Mouse (Mus musculus) thymus, postnatal 10 days (tissue): ENCODE measurements around the gene Mgrn1.
A peak's percentile ranks its signal among the peaks of the same experiment; 100 is the strongest.

Experiments used
- DNase-seq, 2 experiments: peaks; one replicate each; pipeline ENCODE4 v3.0.0; 2021; ENCODE audit warnings: low spot score in 2 of 2

The Mgrn1 gene

DNA sequence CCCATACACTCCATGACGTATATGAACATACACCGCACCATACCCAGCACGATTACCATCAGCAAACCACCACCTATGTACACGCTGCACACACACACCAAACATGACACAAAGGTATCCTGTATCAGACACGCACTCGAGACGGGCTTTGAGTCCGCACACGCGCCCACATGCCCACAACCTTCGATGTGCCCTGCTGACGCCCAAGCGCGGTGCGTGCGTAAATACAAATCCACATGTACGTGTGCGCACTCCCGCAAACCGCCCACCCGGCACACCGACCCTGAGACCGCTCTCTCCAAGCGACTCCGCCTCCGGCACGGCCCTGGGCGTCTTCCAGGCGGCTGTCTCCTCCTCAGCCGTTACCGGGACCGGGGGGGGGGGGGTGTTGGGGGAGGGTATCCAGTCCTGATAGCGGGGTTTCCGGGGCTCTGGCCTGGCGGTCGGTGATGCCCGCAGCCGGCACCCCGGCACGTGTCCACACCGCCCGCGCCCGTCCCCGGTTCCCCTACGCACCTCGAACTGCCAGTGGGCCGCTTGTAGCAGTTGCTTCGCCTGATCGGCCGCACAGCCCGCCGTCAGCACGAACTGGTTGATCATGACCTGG, 6.8 kb upstream of the Mgrn1 start:
- peak in 1 of 2 experiments; percentile 44 for DNase-seq

DNA sequence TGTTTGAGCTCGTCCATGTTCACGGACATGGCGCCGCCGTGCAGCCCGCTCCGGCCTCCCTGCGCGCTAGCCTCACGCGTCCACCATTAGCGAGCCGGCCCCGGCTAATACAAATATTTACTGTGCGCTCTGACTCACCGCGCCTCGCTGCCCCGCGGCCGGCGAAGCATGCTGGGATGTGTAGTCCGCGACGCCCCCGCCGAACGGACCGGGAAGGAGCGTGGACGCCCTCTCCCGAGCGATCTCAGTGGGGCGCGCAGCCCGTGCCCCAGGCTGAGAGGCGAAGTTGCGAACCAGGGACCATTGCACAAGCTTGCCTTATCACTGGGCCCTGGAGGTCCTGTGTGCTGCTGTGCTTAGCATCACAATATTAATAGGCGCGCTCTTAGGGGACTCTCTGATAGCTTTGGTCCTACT, 6.3 kb upstream of the Mgrn1 start:
- DNase-seq: peak; percentile 80 to 82

DNA sequence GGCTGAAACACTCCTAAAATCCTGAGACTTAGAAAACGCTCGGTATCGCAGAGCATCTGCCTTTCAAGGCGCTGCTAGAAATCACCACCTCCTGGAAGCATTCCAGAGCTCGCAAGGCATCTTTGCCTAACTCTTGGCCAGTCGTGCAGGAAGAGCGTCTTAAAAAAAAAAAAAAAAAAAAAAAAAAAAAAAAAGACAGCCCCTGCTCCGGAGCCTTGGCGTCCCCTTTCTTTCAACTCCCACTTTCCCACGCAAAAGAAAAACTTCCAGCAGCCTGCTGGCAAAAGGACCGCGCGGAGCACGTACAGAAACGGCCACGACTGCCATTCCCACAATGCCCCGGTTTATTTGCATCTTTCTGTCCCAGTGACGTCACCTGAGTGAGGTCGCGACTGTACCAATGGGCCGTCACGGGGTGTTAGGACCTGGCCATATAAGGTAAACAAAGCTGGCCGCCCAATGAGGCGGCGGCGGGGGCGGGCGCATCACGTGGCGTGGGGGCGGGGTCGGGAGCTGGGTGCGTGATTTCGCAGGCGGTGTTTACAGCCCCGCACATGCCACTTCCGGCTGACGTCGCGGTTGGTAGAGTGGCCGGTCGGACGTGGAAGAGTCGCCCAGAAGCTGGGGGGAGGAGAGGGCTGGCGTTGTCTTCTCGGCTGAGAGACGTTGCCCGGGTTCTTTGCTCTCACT, 5.8 kb upstream of the Mgrn1 start, which contains the start of gene Ubald1:
Gene Ubald1 (minus strand): TSS at position 180 of the 690 bp plus-strand sequence.
- DNase-seq: peak; percentile 97

DNA sequence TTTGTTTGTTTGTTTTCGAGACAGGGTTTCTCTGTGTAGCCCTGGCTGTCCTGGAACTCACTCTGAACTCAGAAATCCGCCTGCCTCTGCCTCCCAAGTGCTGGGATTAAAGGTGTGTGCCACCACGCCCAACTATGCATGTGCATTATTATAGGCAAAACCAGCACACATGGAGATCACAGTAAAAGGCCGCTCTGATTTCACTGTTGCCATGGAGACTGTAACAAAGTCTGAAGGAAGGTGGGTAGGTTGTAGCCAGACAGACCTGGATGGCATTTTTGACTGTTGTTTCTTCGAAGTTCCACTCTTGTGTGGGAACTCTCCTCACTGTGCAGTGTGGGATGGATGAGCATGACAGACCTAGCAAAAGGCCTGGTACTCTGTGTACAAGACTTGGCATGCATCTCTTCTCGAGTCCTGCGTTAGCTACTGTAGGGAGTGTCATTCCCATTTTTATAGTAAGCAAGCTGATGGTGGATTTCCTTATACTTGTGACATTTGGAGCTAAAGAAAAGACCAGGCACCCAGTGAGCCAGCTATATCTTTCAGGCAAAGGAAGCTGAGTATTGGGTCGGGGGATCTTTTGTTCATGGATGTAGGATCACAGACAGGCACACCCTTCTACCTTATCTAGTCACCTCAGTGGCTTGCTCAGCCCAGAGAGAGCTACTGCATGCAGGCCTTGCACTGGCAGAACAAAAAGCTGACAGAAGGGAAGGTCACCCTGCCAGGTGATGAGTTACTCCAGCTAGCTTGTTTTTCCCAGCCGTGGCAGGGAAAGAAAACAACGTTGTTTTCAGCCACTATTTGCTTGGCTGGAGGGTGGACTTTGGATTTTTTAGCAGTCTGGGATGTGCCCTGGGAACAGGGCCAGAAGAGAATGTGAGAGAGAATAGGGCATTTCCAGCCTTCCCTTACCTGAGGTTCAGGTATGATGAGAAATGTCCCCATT, 4.4 kb upstream of the Mgrn1 start:
- DNase-seq: no peak

DNA sequence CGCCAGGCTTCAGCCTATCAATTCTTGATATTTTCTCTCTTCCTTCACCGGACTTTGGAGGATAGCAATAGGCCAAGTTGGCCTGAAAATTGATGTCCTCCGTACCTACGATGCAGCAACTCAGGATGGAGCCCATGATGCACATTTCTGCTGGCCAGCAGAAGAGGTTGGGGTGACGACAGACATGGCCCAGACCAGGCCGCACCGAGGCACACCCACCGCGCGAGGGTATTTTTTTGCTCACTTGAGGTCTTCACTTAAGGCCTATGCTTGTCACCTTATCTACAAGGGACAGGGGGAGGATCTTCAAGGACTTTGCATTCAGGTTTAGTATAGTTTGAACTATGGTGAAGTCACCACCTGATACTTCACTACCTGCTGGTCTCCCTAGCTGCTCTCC, 1.1 kb upstream of the Mgrn1 start:
- DNase-seq: no peak

DNA sequence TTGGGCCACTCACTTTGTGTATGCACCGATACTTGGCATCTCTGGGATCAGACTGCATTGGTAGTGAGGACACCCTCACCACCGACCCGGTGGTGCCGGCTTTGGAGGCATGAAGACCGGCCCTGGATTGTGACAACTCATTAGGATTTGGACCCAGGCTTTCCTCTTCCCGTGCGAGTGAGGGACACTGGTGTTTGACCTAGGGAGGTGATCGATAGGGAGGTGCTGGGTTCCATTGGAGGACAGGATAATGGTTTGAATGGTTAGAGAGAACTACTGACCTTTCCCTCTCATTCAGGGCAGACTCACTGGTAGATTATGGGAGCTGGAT, 606 bp downstream of the Mgrn1 start:
- no peak for DNase-seq

DNA sequence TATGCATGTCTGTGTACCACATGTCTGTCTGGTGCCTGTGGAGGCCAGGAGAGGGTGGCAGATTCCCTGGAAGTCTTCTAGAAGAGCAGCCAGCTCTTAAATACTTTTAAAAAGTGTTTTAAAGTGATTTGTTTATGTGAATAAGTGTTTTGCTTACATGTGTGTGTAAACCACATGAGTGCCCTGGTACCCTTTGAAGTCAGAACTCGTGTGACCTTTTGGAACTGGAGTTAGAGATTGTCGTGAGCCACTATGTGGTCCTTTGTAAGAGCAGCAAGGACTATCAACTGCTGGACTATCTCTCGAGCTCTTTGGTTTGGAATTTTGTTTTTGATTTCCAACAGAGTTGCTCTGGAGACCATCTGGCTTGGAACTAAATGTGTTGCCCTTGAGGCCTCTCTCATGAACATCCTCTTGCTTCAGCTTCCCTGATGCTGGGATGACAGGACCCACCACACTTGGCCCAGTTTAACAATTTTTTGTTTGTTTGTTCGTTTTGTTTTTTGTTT, 4.2 kb downstream of the Mgrn1 start:
- DNase-seq: no peak

DNA sequence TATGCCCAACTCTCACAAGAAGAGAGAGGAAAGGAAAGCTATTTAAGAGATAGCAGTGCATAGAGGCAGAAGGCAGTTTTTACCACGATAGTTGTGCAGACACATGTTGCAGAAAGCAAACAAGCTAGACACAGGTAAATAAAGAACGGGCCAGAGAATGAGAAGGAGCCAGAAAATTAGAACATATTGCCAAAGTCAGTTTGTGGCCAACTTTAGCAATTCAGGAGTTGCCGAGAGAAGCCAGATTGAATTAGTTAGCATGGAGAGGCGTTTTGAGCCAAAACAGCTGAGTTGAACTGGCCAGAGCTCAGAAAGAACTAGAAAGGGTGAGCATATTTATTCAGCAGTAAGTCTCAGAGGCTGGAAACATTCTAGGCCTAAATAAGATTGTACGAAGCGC, 6.1 kb downstream of the Mgrn1 start:
- DNase-seq: no peak

DNA sequence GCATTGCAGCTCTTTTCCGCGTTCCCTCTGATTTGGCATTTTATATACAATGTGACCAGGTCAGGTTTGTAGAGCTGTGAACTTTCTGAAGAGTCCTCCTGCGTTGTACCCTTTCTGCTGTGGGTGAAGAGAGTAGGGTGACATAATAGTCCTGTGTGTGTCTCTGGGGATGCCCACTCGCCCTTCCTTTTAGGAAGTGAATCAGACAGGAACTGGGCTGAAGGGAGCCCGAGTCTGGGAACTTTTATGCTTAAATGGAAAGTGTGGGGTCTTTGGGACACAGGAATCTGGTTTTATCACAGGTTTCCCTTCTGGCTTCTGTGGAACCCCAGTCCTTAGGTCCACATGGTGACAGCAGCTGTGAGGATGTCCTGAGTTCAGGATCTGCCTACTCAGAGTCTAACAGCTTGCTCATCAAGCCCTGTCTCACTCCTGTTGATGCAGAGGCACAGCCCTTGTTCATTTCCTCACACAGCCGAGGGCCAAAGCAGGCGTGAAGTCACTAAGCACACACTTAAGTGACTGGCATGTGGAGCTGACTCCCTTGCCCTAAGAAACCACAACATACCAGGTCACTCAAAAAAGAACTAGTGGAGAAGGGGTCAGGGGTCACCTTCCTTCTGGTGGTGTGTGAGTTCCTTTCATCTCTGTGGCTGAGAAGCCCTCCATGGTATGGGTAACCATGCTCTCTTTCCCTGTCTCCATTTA, 8.3 kb downstream of the Mgrn1 start:
- no peak for DNase-seq

DNA sequence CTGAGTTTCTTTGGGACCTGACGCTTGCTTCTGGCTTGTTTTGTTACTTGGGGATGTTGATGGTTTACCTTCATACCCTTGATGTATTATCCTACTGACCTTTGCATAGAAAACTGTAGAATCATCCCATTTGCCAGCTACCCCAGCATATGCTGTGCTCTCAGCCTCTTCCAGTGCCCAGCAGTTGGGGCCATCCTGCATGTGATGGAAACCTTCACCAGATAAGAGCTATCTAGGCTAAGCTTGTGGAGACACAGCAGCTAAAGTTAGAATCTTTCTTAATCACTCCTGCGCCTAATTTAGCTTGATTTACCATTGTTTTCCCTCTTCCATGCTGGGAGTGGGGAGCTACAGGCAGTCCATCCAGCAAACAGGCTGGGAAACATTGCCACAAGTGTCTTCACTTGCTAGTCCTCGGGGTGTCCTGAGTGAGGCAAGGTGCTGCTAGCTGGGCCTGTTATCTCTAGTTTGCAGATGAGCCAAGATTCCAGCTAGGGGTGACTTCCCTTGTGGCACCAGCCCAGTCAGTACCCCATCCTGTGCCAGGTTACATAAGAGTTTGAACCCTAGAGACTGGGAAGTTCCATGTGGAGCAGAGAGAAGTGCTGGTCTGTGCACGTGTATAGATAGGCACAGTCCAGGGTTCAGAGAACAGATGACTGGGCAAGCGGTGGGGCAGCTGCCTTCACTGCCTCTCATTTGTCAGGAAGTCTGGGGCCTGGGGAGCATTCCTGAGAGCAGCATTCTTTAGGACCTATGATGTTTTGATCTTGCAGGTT, 10.4 kb downstream of the Mgrn1 start:
- DNase-seq: no peak

DNA sequence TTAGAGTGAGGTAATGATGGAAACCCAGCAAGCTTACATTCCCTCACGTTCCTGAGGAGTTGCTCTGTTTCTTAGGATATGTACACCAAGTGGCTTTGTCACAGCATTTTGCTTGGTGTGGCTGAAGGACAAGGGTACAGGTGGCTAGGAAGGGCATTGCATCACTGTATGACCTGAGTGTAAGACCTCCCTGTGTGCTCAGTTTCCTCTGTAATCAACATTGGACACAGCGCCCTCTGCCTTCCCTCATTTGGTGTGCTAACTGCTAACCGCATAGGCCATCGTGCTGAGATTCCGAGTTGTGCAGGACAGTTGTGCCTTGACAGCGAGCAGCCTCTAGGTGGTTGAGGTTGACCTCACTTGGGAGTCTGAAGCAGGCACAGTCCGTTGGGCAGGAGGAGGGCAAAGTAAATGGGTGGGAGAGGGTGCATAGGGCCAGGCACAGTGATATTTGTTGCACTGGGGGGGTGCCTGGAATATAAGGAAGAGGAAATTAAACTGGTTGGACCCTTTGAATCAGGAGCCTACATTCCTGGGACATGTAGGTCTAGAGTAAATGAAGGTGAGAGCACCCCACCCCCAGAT, 11.2 kb downstream of the Mgrn1 start:
- DNase-seq: no peak

DNA sequence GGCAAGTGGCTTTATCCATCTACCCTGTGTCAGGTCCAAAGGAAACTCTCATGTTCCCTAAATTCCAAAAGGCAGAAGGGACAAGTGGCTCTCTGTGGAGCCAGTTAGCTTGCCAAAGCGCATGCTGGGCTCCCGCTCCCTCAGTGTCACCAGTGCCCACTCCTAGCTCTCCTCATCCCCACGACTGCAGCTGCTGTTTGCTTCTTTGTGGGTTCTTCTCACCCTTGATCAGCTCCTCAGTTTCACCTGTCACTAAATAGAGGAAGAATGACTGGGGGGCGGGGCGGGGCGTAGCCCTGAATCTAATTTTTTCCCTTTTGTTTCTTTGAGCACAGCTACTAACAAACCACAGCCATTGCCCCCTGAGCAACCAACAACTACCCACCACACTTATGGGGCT, 12.8 kb downstream of the Mgrn1 start:
- DNase-seq: peak in 1 of 2 experiments; percentile 27

DNA sequence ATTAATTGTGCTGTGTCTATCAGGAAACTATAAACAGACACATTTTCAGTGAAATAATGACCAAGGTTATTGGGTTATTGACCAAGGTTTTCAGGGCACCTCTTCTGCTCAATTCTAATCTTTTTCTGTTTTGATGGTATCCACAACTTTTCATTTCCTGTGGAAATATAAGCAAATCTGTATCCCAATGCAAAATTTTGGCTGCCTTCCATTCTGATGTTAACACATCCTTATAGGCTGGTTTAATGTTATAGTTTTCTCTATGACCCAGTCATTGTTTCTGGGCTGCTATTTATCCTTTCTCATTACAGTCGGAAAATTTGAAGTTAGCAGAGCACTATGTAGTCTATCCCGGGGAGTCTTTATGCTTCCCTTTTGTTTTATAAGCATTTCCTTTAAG, 13.7 kb downstream of the Mgrn1 start:
- no peak for DNase-seq

DNA sequence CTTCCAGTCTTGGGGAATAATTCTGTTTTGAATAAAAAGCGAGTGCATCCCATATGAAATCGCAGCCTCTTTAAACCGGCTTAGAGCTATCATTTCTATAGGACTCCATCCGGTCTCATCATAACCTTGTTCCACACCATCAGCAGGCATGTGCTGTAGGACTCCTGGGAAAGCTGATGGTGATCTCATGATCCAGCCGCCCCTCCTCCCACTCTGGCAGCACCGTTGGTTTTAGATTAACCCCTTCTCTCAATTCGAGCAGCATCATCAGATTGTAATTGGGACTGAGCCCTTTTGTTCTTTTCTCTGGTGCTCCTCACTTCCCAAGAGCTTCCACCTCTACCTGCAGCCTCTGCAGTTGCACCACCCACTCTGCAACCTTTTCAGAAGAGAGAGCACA, 15.1 kb downstream of the Mgrn1 start:
- DNase-seq: no peak

DNA sequence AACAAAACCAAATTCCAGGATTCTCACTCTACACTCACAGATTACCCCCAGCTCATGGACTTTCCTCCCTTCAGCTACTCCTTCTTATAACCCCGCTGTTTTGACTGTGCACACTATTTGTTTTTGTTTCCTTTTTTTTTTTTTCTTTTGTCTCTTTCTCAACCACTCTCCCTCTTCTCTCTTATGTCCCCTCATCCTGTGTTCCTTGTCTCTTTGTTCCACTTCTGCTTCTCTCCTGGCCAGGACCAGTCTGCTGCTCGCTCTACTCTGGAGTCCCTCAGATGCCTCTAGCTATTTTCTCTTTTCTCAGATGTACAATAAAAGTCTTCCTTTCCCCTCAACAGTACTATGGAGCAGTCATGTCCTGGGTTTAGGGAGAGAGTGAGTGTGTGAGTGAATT, 16.3 kb downstream of the Mgrn1 start:
- DNase-seq: no peak

DNA sequence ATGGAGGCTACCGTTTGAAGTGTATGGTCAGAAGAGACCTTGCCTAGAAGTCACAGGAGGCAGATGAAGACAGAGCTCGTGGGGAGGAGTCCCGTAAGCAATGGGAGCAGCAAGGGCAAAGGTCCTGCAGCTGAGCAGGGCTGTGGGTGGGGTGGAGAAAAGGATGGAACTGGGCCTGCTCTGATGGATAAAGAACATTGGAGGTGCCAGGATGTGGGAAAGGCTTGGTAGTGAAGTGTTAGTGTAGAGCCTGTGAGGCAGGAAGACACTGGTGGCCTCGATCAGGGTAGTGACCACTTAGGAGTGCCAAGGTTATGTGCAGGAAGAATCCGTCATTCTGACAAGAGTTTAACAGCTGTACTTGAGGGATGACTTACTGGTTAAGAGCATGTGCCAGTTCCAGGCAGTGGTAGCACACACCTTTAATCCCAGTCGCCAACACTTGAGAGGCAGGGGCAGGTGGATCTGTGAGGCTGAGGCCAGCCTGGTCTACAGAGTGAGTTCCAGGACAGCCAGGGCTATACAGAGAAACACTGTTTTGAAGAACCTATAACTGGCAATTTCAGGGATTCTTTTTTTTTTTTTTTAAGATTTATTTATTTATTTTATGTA, 17.5 kb downstream of the Mgrn1 start:
- no peak for DNase-seq

DNA sequence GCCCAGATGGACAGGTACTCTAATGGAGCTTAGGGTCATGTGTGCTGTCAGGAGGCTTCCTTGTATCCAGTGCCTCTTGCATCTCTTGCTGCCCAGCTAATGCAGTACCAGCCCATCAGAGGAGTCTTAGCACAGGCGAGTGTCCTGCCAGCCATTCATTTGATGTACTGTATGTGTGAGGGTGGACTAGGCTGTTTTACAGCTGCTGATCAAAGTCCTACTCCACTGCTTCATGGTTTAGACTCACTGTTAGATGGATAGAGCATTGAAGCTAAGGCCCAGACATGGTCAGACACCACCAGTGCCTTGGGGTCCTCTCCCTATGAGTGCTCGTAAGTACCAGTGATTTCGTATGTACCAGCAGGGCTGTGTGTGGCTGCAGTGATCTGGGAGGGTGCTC, 18.8 kb downstream of the Mgrn1 start:
- no peak for DNase-seq

DNA sequence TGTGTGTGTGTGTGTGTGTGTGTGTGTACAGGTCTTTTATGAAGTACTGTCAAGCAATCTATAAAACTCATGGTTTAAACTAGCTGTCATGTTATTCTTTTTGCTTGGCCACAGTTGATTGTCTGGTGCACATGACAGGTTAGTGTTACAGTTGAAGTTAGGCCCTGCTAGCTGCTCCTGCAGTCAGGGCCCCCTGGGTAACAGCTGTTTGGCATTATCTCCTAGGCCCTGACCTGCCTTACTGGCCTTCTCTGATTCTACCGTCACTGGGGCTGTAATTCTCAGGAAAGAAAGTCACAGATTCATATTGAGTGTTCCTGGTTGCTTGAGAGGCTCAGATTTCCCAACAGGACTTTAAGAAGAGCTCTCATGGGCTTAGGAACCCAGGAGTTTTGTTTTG, 19.5 kb downstream of the Mgrn1 start:
- DNase-seq: no peak

DNA sequence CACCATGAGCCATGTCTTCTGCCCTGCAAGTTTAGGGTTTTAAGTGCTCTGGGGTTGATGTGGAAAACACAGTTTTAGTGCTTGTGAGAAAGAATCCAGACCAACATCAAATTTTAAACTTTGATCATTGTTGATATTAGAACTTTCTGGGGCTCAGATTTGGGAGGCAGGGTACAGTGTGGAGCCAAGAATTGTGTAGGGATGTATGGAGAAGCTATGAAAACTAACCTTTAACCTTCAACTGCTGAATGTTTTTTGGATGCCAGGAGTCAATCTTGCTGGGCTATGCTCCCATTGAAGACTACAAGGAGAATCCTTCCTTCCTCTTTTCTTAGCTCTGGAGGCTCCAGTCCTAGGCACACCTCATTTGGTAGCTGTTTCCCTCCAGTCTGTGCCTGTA, 20.5 kb downstream of the Mgrn1 start:
- no peak for DNase-seq

DNA sequence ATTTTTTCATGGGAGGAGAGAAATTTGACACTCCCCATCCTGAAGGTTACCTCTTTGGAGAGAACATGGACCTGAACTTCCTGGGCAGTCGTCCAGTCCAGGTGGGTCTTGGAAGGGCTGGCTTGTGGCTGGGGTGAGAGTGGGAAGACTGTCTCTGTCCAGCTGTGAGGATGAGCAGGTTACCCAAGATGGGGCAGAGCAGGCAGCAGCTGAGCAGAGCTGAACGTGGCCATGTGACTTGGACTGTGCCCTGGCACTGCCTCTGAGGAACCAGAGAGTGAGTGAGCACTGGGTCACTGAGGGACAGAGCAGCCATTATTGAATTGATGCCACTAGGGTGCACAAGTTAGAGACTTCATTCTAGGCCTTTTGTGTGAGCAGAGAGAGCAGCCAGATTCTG, 21.3 kb downstream of the Mgrn1 start:
- DNase-seq: no peak
